Mouse (Mus musculus): ENCODE measurements around the gene Kcnd3. TPM values are rescaled to one million over a fixed set of nuclear protein-coding genes. Genes with fewer than 3 reads are reported as not detected.

Gene Kcnd3
- total RNA-seq, 2 experiments from 2014 or later: 61.6 to 63.9 TPM

GRCm38 (mm10) chr3:105717856-105718555, 265.9 kb downstream of the Kcnd3 start:
- DNase-seq (ENCODE audit: low spot score in 2 of 2): no peak

GRCm38 (mm10) chr3:105718746-105719145, 266.6 kb downstream of the Kcnd3 start:
- no peak for DNase-seq (ENCODE audit: low spot score in 2 of 2)

GRCm38 (mm10) chr3:105719979-105720378, 267.8 kb downstream of the Kcnd3 start:
- DNase-seq (ENCODE audit: low spot score in 2 of 2): no peak

GRCm38 (mm10) chr3:105720514-105720913, 268.4 kb downstream of the Kcnd3 start:
- DNase-seq (ENCODE audit: low spot score in 2 of 2): no peak

GRCm38 (mm10) chr3:105721681-105722201, 269.6 kb downstream of the Kcnd3 start:
- no peak for DNase-seq (ENCODE audit: low spot score in 2 of 2)

- no peak for DNase-seq (ENCODE audit: low spot score in 2 of 2)
These were observed 270.4 kb downstream of the Kcnd3 start for GRCm38 (mm10) chr3:105722510-105722909.

Other genes with a start within 250 kb of the Kcnd3 start
- 10 to 100 TPM; 12.0 to 13.5 TPM for gene Ddx20, start 235.2 kb downstream of the Kcnd3 start, total RNA-seq (2021)